ENCODE assay signal across 9 mouse cellular contexts in the genomic region with DNA sequence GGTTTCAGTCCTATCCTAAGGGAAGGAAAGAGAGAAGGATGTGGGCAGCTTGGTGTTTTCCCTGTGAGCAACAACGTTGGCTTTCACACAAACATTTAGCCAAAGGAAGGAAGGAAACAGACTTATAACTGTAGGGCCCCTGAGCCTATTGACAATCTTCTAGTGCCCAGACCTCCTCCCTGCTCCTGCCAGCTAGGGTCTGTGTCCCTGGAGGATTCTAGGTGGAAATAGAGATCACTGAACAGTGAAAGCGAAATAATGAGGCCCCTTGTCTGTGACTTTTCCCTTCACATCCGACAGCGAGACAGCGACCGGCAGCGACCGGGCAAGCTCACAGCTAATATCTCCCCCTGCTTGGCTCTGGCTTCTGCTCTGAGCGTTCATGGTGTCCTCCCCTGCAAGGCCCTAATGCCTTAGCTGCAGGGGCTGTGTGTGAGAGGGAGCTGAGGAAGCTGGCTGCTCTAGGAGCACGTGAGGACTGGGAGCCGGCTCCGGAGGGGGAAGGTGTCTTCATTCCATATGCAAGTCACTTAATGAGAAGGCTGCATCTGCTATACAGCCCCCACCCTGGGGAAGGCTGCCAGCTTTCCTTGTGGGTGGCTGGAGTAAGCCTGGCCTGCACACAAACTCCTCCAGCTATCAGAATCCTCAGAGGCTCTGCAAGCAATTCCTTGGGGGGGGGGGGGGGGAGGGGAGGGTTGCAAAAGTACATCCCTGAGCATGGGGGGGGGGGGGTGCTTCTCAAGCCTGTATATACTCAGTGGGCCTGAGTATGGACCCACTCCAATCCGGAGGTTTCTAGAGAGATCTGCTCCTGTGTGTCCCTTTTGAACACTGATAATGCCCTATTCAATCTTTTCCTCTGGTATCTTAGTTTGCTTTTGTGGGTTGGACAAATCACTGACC.
DNase-seq lines count a peak whose midpoint lies in the region; ATAC-seq lines count a peak whose summit lies in the region.
"Had no signal": no experiment of that assay in that cellular context is flagged by ENCODE, and none has a peak within 500 bp of the region (broad histone marks: within the 10 kb centered on the region; RNA-seq: fewer than 3 reads in every experiment).

No protein-coding gene starts in this region.

- no peak overlapping the region for H3K9ac ChIP-seq in lung, embryonic 15.5 days
- no peak overlapping the region for H3K9ac ChIP-seq in forebrain, embryonic 13.5 days
- H3K9ac ChIP-seq: liver, embryonic 15.5 days had no signal

- DNase-seq in lung, postnatal 25 days (ENCODE audit: low spot score): no peak
- peak; percentile 86 for DNase-seq in layer of hippocampus, adult 11-12 months (ENCODE audit: low spot score)
- DNase-seq in lung, postnatal 14 days: peak; percentile 10
- DNase-seq in right cerebral cortex, postnatal 4 days: peak; percentile 73
- no peak for DNase-seq in kidney, postnatal 25 days

- no peak overlapping the region for H3K4me3 ChIP-seq in lung, embryonic 15.5 days
- H3K4me3 ChIP-seq in forebrain, embryonic 13.5 days: no peak overlapping the region; the same call in 1 of the 2 replicates
- H3K4me3 ChIP-seq: liver, embryonic 15.5 days had no signal

- ATAC-seq in lung, embryonic 15.5 days (ENCODE audit: borderline replicate concordance, extremely low read depth, low FRiP score, low TSS enrichment): peak; percentile 77; the same call in 1 of the 2 replicates
- ATAC-seq in forebrain, embryonic 13.5 days: peak; percentile 97
- ATAC-seq in CD4-positive, CD25-positive, alpha-beta regulatory T cell, adult 4 months: no peak

- no peaks in the 10 kb centered on the region for H3K27me3 ChIP-seq in lung, embryonic 15.5 days
- no peaks in the 10 kb centered on the region for H3K27me3 ChIP-seq in forebrain, embryonic 13.5 days
- H3K27me3 ChIP-seq: liver, embryonic 15.5 days had no signal

- no peaks in the 10 kb centered on the region for H3K36me3 ChIP-seq in lung, embryonic 15.5 days
- H3K36me3 ChIP-seq in forebrain, embryonic 13.5 days (ENCODE audit: poor library complexity, severe bottlenecking): no peaks in the 10 kb centered on the region
- H3K36me3 ChIP-seq: liver, embryonic 15.5 days had no signal

- peak overlapping the region; percentile 33 for H3K4me2 ChIP-seq in lung, embryonic 15.5 days
- H3K4me2 ChIP-seq in forebrain, embryonic 13.5 days: peak overlapping the region; percentile 52
- H3K4me2 ChIP-seq: liver, embryonic 15.5 days had no signal

- WGBS in lung, embryonic 15.5 days: 9% methylated on average over 13 of the region's 13 CpGs
- WGBS in forebrain, embryonic 13.5 days: 4% methylated on average over 13 of the region's 13 CpGs

- H3K4me1 ChIP-seq in lung, embryonic 15.5 days: peaks cover 6% of the 10 kb centered on the region
- H3K4me1 ChIP-seq in forebrain, embryonic 13.5 days: peaks cover 13% of the 10 kb centered on the region
- H3K4me1 ChIP-seq: liver, embryonic 15.5 days had no signal

- no peaks in the 10 kb centered on the region for H3K9me3 ChIP-seq in lung, embryonic 15.5 days
- H3K9me3 ChIP-seq in forebrain, embryonic 13.5 days (replicated peaks): no peaks in the 10 kb centered on the region
- H3K9me3 ChIP-seq: liver, embryonic 15.5 days had no signal

- H3K27ac ChIP-seq in lung, embryonic 15.5 days: peak overlapping the region; percentile 53
- peak overlapping the region; percentile 51; the same call in 1 of the 2 replicates for H3K27ac ChIP-seq in forebrain, embryonic 13.5 days
- H3K27ac ChIP-seq: liver, embryonic 15.5 days had no signal

Comparison
In these comparisons a context has a peak if more than half of its experiments do, and no peak if none do; other contexts are left out.
1. DNase-seq: peak in layer of hippocampus, adult 11-12 months (single experiment), lung, postnatal 14 days (single experiment) and right cerebral cortex, postnatal 4 days (single experiment); none in lung, postnatal 25 days (single experiment) and kidney, postnatal 25 days (0 of 2).